Mouse (Mus musculus): Measurements from ENCODE around the gene Ermap. TPM values are rescaled to one million over a fixed set of nuclear protein-coding genes. Genes with fewer than 3 reads are reported as not detected.

Ermap gene
- total RNA-seq, 1 experiment from 2014 or later = 90.5 TPM

DNA sequence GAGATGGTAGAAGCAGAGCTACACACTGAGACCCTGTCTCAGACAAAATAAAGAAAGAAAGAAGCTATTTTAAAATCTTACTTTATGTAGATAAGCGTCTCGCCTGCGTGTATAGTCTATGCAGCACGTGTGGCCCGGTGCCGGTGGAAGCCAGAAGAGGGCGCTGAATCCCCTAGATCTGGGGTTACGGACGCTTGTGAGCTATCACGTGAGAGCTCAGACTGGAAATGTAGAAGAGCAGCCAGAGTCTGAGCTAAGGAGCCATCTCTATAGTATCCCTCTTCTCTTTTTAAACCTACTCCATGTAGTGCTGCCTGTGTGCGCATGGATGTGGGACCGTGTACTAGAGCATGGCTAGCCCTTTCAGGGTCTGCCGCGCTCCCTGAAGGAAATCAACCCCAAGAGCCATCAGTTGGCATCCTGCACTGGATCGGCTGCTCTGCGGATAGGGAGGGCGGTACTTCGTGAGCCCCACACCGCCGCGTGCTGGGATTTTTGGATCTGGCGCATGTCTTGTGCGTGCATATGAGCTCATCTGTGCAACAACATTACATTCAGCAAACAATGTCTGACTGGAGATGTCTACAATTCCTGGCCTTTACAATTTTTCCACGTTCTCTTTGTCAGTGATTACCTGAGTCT lies 47.5 kb downstream of the Ermap start:
- peak; percentile 80 for ATAC-seq (replicated peaks; ENCODE audit: low read depth, poor library complexity, severe bottlenecking)

GRCm38 (mm10) chr4:119141191-119141590 lies 48.6 kb downstream of the Ermap start:
- ATAC-seq (replicated peaks; ENCODE audit: low read depth, poor library complexity, severe bottlenecking) = no peak

- peak; percentile 67 for ATAC-seq (replicated peaks; ENCODE audit: low read depth, poor library complexity, severe bottlenecking)
Measured at GRCm38 (mm10) chr4:119140126-119140525, 49.7 kb downstream of the Ermap start.

- ATAC-seq (replicated peaks; ENCODE audit: low read depth, poor library complexity, severe bottlenecking) = no peak
Measured at GRCm38 (mm10) chr4:119138776-119139175, 51.0 kb downstream of the Ermap start.

GRCm38 (mm10) chr4:119138171-119138570 lies 51.6 kb downstream of the Ermap start:
- ATAC-seq (replicated peaks; ENCODE audit: low read depth, poor library complexity, severe bottlenecking) = no peak

DNA sequence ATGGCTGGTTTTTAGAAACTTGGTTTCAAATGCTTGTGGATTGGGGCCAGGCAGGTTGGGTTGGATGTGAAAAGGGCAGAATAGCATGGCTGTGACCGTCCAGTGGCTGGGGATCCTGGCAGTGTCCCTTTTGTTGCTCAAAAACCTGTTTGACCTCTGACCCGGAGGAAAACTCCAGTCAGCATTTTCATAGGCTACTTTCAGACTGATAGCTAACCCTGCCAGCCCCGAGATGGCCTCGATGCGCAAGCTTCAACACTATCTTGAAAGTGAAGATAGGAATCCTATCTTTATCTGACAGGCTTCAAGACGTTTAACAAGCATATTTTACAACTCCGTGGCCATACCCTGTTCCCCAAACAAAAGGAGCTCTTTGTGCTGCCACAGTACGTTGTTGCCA lies 52.5 kb downstream of the Ermap start:
- ATAC-seq (replicated peaks; ENCODE audit: low read depth, poor library complexity, severe bottlenecking) = no peak

- no peak for ATAC-seq (replicated peaks; ENCODE audit: low read depth, poor library complexity, severe bottlenecking)
Measured at GRCm38 (mm10) chr4:119133860-119134259, 56.0 kb downstream of the Ermap start.

GRCm38 (mm10) chr4:119133306-119133705 lies 56.5 kb downstream of the Ermap start:
- no peak for ATAC-seq (replicated peaks; ENCODE audit: low read depth, poor library complexity, severe bottlenecking)

GRCm38 (mm10) chr4:119131189-119131910 lies 58.5 kb downstream of the Ermap start:
- ATAC-seq (replicated peaks; ENCODE audit: low read depth, poor library complexity, severe bottlenecking) = no peak

- ATAC-seq (replicated peaks; ENCODE audit: low read depth, poor library complexity, severe bottlenecking) = no peak
Measured at GRCm38 (mm10) chr4:119129096-119129495, 60.7 kb downstream of the Ermap start.

DNA sequence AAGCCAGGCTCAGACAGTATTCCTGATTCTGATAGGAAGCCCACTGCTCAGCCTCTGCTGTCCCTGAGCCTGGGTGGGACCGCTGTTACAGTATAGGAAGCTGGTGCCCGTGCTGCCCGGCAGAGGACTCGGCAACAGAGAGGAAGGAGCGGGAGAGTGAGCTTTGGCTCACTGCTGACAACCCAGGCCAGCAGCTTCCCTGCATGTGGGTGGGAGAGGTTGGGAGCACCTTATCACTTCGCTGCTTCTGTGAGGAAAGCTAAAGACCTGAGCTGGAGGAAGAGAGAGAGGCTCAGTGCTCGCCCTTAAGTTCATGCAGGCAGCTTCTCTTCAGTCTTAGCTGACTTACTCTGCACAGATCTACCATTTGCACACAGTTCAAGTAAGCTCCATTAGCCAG lies 61.3 kb downstream of the Ermap start:
- ATAC-seq (replicated peaks; ENCODE audit: low read depth, poor library complexity, severe bottlenecking) = no peak

DNA sequence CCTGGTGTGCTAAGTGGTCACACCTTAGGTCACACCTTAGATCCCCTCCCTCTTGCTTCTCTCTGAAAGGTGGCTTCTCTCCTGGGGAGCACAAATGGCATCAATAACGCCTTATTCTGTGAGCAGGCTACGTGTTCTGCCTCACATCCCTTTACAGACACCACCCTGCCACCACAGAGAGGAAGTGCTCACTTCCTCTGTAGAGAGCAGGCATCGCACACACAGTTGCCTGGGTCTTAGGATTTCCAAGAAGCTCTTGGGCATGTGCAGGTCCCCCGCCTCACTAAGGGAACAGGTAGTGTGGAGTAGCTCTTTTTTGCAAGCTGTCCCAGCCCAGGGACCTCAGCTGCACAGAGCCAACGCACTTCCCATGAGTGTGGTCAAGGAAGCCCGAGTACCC lies 62.6 kb downstream of the Ermap start:
- ATAC-seq (replicated peaks; ENCODE audit: low read depth, poor library complexity, severe bottlenecking) = peak; percentile 83

DNA sequence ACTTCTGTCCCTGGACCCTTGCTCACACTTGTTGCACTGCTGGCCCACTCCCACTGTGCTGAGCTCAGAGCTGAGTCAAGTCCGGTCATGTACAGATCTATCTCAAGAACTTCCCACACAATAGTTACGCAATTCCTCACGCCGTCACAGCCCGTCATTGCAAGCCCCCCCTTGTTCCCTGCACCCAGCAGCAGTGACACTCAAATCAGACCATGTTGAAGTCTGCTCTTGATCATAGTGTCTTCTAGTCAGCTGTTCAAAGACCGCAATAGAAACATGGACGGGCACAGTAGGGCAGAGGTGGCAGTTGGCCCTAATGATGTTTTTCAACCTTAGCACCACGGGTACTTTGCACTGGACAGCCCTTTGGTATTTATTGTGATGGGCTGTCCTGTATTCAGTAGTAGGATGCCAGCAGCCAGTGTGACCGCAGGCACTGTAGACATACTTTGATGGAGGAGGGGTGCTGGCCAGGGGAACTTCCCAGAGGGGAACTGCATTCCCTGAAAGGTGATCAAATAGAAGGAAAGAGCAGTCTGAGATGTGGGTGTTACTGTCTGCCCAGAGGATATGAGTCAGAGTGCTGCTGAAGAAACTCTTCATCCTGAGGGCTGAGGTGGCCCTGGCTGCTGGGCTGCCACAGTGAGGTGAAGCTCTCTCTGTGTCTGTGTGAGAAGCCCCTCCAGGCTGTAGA lies 64.1 kb downstream of the Ermap start:
- ATAC-seq (replicated peaks; ENCODE audit: low read depth, poor library complexity, severe bottlenecking) = peak; percentile 50

Other genes starting within 250 kb of the Ermap start
- gene Lao1, start 228.4 kb downstream of the Ermap start, total RNA-seq (2017) = not detected in 2 replicates
- 6.1 and 7.9 TPM in 2 replicates for gene Slc2a1, start 81.3 kb downstream of the Ermap start, total RNA-seq (2017)
- 4.1 and 5.2 TPM in 2 replicates for gene Zfp691, start 15.8 kb downstream of the Ermap start, total RNA-seq (2017)
- 26.0 and 219 TPM in 2 replicates for gene Svbp, start 5.3 kb upstream of the Ermap start, total RNA-seq (2017)
- gene Tmem269, start 28.2 kb upstream of the Ermap start, total RNA-seq (2017) = 0.59 TPM in 1 of 2 replicates, not detected in the other
- 6.9 and 14.6 TPM in 2 replicates for gene AU022252, start 42.7 kb upstream of the Ermap start, total RNA-seq (2017)
- gene P3h1, start 42.9 kb upstream of the Ermap start, total RNA-seq (2017) = 5.1 and 11.5 TPM in 2 replicates
- gene Cldn19, start 65.4 kb upstream of the Ermap start, total RNA-seq (2017) = not detected in 2 replicates
- 1,378 and 1,487 TPM in 2 replicates for gene Ybx1, start 104.6 kb upstream of the Ermap start, total RNA-seq (2017)
- 118 and 146 TPM in 2 replicates for gene Ppih, start 130.5 kb upstream of the Ermap start, total RNA-seq (2017)
- gene Ccdc30, start 225.5 kb upstream of the Ermap start, total RNA-seq (2017) = not detected in 2 replicates
- 13.7 and 16.0 TPM in 2 replicates for gene Ppcs, start 232.4 kb upstream of the Ermap start, total RNA-seq (2017)
- not detected in 2 replicates for gene Zmynd12, start 232.8 kb upstream of the Ermap start, total RNA-seq (2017)

Measured in common myeloid progenitor, adult 5-6 weeks (primary cell).